Mouse (Mus musculus) gastrocnemius, adult 18-20 months (tissue): ENCODE results near the gene Fam213b. TPM values are rescaled to one million over a fixed set of nuclear protein-coding genes. Genes with fewer than 3 reads are reported as not detected.
A peak's percentile ranks its signal among the peaks of the same experiment; 100 is the strongest.

Source experiments
- DNase-seq: peaks from one replicate; pipeline ENCODE4 v3.0.0; 2021; ENCODE audit warnings: low spot score
- total RNA-seq, 2 experiments: library from RNA; stranded (reverse); gene quantifications; 2 replicates each; pipeline ENCODE4 v1.2.3; 2021

Gene Fam213b
- total RNA-seq, 2 experiments from 2014 or later, result 69.5 to 73.0 TPM

DNA sequence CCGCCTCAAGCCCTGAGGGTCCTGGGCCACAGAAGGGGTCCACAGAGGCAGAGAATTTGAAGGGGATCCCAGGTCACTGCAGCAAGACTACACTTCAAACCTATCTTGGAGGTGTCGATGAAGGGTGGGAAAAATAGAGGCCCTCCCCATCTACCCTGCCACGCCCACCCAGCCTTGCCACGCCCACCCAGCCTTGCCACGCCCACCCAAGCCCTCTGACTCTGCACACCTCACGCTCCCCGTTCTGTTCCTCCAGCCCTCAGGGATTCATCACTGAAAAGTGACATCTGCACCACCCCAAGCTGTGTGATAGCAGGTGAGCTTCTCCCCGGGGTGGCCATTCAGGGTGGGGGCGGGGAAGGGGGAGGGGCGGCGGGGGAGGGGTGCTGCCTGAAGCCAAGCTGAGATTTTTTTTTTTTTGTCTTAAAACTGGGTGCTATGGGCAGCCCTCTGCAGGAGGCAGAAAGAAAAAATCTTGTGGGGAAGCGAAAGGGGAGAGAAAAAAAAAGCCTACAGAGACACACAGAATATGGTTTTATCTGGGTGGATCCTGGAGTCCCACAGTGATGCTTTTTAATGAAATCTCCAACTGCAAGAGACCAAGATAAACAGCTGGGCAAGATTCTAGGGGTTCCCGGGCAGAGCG, 16.8 kb downstream of the Fam213b start:
- DNase-seq, result no peak

DNA sequence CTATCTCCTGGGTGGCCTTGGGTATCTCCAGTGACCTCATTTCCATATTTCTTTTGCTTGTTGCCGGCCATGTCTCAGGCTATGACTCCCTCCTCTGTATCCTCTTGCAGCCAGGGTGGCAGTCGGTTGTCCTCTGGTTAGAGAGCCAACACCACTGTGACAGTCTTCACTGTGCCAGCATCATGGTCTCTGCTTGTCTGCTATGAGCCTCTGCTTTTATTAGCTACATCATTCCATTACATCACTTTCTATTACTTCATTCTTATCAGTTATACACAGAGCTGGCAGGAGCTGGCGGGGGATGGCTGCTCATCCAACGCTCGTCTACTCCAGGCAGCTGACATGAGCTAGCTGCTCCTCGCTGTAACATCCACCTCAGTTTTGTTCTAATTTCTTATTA, 18.2 kb downstream of the Fam213b start:
- DNase-seq, result no peak

DNA sequence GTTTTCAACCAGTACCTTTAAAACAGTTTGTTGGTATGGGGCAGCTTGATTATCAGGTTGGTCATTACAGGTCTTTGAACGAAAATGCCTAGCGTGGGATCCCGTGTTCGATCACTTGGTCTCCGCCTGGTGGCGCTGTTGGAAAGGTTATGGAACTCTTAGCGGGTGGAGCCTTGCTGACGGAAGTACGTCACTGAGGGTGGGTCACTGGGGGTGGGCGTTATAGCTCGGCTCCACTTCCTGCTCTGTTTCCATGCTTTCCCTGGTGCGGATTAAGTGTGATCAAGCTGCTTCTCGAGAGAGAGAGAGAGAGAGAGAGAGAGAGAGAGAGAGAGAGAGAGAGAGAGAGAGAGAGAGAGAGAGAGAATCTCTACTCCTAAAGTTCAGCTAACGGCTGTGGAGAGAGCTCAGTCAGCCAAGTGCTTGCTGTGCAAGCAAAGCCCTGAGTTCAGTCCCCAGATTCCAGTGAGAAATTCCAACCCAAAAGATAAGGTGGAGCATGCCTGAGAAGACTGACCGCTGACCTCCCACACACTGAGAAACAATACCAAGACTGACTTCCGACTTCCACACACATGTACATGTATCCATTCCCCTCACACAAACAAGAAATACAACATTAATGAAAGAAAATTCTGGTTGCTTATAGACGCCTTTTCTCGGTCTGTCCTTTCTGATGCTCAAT, 20.9 kb downstream of the Fam213b start:
- DNase-seq, result peak; percentile 94

DNA sequence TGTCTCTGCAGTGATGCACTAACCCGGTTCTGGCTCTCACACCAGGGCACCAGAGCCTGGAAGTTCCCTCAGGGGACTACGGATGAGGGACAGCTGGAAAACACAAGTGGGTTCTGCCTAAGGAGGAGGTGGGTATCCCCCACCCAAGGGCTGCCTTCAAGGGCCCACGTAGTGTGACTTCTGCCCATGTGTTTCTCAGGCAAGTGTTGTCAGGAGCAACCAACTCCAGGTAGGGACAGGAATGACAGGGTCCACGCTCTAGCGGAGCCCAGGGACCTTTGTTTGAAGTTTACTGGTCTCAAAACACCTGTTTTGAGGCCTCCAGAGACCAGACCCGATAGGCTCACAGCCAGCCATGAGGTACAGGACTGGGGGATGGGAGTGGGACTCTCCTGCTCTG, 25.7 kb downstream of the Fam213b start:
- DNase-seq, result no peak

DNA sequence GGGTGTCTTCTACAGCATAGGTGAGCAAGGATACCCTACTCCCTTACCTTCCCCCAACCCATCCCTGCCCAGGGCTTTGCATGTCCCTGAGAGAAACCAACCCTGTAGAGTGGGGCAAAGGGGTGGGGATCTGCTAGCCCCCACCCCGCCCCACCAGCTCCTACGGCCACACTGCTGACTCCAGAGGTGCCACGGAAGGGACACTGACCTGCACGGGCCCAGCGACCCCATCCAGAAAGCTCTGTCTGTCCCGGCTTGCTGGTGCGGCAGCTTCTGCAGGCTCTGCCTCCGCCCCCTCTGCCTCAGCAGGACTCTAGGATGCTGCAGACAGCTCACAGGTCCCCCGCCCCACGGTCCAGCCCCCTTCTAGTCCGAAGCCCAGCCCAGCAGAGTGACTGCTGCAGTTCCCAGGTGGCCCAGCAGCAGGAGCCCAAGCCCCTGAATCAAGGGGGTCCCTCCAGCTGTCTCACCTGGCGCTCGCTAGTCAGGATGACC, 27.1 kb downstream of the Fam213b start:
- DNase-seq, result no peak

DNA sequence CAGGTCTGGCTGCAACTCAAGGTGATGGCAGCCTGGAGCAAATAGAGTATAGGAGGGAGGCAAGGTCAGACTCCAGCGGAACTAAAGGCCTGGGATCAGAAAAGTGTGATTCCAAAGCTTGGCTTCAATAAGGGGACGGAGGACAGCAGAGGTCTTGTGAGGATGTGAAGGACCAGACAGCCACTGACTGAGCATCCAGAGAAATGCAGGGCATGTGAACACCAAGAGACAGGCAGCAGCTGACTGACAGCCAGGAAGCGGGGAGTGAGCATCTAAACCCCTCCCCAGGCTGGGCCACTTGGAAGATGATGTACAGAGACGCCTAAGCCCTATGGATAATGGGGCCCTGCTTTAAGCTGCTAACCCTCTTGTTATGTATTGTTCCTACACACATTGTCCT, 28.2 kb downstream of the Fam213b start:
- DNase-seq, result no peak

DNA sequence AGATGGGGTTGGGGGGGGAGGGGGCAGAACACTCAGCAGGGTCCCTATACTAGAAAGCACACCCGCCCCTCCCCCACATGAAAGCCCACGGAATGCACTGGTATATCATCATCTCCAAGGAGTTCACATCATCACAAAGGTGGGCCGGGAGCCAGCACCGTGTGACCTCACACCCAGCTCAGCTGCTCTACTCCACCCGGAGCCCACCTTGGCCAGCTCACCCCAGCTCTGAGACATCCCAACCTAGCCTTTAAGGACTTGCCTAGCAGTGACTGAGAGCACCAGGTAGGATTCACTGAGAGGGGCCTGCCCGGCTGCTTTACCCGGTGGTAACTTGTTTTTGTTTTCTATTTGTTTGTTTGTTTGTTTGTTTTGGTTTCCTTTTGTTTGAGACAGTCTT, 29.5 kb downstream of the Fam213b start, which contains the start of gene Mmel1:
Mmel1 (plus strand) TSS at position 146 of the 400 bp plus-strand sequence.
- no peak for DNase-seq

DNA sequence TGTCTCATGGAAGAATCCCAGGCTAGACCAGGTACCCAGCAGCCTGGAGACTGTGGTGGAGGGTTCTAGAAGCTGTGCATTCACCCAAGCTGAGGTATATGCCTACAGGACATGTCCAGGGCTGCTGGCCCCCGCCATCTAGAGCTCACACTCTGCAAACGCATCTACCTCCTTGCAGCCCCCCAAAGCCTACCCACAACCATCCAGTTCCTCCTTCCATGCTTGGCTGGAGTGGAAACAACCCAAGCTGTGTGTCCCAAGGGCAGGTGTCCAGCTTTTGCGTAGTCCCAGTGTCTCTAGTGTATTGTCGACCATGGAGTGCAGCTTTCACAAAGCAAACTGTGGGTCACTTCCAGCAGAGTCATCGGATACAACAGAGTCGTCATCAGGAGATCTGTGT, 31.7 kb downstream of the Fam213b start:
- DNase-seq, result no peak

DNA sequence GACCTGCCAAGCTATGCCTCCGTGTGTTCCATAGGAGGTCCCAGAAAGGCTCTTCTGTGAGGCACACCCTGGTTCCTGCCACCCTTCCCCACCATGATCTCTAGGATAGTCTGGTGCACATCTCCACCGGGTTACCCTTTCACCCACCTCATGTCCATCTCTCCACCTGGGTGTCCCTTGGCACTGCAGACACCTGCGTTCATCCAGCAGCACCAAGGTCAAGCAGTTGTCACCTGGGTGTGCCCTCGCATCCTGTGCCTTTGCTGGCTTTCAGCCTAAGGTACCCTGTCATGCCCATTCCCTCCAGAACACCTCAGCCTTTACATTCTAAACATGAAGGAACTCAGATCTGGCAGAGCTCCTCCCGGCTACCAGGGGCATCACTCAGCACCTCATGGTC, 32.5 kb downstream of the Fam213b start:
- no peak for DNase-seq

DNA sequence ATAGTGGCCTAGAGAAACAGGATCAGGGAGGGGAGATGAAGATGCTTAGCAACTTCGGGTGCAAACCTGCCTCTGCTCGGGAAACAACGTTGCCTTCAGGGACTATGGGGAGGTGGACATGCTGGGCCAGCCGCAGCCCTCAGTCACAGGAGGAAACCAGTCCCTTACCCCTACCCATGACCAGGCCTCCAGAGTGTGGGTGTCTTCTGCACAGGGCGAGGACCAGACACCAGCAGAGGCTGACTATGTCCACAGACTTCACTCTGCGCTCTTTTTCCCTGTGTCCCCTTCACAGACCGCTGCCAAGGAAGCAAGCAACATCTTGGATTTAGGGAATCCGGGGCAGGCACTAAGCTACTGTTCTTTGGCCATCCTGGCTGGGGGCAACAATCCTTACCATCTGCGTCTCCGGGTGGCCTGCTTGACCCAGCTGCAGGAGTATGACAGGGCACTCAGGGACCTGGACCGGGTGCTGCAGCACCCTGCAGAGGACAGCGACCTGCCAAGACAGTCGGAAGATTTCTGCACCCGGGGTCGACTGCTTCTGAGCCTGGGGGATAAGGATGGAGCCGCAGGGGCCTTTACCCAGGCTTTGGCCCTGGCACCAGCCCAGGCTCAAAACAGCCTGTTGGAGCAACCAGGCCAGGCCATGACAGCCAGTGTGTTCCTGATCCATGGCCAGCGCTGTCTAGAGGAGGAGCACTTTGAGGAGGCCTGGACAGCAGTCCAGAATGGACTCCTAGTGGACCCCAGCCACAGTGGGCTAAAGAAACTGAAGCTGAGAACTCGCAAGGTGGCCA, 33.8 kb downstream of the Fam213b start:
- DNase-seq, result no peak

DNA sequence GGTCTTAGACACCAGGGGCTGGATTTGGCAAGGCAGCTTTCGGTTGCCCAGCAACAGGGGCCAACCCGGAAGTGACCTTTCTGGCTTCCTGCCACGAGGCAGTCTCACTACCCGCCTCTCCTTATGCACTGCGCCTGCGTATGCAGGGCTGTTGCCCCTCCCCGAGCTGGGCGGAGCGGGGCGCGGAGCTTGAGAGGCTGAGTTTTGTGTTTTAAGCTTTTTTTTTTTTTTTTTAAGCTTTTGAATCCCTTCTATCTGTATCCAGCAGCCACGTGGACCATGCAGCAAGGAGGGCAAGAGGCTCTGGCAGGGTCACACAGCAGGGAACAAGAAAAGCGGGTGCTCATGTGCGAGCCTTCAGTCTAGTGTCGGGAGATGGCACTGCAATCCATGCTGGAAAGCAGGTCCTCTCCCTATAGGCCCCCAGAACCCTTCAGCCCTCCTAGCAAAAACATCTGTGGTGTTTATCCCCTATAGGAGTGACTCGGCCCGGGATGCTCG, 34.6 kb downstream of the Fam213b start:
- peak; percentile 90 for DNase-seq

DNA sequence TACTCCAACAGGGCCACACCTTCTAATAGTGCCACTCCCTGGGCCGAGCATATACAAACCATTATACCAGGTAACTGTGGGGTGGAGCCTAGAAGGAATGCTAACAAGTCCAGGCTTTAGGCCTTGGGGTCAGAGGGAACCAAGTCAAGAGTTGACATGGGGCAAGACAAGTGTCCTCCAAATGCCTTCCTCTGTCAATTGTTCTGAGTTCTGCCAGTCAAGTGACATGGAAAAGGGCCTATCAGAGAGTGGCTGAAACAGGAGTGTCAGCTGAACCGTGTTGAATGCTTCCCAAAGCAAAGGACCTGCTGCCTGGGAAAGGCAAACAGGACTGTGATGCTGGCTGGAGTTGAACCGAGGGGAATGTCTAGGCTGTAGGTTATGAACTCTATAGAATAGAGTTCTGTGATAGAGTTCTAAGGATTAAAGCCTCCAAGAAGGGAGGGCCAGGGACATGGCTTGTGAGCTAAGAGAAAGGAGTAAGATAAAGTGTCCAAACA, 35.4 kb downstream of the Fam213b start:
- no peak for DNase-seq

DNA sequence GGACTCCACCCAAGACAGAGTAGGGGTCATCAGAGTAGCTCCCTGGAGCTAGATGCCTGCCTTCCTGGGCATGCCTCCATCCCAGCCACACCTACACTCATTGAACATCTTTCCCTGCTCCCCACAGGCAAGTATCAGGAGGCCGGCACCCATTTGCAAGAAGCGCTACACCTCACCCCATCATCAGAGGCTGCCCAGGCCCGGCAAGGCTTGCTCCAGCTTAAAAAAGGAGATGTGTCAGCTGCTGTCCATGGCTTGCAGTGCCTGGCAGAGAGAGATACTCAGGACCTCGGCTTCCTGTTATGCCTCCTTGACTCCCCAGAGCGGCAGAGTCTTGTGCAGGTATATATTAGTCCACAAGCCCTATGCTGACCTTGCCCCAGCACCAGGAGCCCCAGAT, 37.0 kb downstream of the Fam213b start:
- no peak for DNase-seq

DNA sequence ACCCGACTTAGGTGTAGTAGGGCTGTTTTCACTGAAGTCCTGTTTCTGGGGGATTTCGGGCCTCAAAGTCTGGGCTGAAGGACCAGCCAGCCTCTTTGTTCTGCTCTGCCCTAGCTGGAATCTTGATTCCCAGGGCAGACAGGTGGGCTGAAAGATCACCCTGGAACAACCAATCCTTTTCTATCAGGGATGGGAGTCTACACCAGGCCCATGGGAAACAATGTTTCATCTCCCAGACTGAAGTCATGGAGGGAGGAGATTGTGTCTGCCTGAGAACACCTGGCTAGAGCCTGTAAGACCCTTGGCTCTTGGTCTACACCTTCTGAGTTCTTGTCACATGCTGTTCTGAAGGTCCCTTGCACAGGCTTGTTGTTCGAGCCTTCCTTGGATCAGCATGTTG, 40.3 kb downstream of the Fam213b start:
- no peak for DNase-seq

DNA sequence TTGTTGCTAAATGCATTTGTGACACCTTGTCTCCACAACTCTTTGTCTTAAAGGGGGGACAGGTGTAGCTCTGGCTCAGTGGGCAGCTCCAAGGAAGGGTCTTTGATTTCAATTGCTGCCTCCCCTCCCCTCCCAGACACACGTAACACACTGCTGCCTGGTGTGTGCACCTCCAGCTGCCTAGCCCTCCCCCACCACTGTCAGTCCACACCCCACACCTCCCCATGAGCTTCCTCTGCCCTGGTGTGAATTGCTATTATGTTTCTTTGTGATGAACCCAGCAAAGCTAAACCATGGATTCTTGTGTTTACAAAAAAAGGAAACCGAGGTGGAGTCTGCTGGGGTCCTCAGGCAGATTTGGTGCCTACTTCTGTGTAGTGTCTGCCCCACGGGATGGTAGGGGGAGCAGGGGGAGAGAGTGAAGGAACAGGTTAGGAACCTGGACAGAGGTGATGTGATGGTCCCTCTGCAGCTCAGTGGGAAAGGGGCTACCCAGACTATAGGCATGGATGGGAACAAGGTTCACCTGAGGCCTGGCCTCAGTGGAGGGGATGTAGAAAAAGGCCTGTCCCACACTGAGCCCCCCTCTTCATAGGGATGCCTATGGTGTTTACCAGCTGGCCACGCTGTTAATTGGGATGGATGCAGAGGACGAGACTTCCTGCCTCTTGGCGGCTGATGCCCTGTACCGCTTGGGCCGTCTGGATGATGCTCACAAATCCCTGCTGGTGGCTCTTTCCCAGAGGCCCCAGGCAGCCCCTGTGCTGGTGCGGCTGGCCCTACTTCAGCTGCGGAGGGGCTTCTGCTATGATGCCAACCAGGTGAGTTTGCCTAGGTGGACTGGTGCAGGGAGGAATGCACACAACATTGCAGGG, 41.3 kb downstream of the Fam213b start:
- DNase-seq, result no peak

DNA sequence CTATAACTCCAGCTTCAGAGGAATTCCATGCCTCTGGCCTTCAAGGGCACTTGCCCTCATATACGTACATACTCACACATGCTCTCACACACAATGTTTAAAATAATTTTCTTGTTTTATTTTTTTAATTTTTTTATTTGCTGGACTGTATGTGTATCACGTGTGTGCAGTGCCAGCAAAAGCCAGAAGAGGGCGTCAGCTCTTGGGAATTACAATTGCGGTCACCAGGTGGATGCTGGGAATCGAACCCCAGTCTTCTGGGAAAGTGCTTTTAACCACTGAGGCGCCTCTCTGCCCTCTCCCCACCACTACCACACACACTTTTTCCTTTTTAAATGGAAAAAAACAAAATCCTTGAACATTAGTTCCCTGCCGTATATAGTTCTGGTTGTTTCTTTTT, 42.1 kb downstream of the Fam213b start:
- no peak for DNase-seq

DNA sequence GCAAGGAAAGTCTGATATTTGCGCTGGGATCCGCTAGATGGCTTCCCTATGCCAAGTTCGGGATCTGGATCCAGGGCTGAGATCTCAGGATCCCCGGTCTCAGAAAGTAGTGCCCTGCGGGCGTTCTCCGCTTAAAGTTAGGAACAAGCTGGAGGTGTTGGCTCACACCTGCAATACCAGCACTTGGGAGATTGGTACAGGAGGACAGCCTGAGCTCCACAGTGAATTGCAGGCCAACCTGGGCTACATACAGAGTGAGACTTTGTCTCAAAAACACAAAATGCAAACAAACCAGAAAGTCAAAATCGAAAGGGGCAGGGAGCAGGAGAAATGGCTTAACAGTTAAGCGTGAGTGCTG, 42.5 kb downstream of the Fam213b start:
- DNase-seq, result no peak

DNA sequence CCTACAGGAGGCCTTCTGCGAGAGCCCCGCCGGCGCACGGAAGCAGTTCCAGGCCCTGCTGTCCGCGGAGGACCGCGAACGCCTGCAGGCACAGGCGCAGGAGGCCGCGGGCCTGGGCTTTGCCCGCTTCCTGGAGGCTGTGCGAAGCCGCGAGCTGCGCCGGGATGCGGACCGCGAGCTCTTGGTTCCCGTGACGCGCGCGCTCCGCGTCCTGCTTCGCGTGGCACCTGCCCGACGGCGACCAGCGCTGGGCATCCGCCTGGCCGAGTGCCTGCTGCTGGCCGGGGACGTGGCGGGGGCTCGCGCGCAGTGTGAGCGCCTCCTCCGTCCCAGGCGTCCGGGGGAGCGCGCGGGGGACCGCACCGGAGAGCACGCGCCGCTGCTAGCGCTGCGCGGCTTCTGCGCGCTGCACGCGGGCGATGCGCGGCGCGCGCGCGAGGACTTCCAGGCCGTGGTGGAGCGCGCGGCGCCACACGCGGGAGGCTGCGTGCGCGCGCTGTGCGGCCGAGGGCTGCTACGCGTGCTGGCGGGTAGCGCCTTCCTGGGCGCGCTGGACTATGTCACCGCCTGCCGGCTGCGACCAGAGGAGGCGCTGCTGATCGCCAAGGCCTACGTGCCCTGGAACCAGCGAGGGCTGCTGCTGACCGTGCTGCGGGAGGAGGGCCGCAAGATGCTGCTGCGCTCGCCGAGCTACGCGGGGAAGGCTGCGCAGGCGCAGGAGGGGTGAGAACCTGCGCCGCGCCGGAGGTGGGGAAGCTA, 43.0 kb downstream of the Fam213b start:
- peak; percentile 65 for DNase-seq

DNA sequence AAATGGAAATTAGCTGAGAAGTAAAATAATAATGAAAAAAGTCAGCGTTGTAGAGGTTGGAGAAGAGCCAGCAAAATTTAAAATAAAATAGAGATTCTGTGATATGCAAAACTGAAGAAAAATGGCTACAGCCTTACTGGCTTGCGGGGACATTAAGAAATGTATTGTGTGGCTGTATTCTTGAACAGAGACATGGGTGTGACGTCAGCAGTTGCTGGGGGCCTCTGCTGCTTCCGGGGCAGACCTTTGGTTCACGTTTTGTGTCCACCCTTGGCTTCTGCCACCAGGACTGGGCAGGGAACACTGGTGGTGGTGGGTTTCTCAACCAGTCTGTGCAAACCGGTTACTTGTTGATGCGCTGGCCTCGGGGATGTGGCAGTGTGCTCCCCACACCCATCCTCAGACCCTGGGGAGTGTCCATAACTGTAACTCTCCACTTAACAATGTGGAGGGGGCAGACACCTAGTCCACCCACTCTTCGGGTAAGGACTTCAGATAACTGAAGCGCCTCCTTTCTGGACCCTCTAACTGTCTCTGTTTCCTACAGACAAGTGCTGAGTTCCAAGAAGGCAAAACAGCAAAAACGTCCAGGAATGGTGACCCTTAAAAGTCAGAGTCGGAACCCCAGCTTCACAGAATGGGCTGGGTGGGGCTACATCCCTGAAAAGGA, 44.1 kb downstream of the Fam213b start:
- DNase-seq, result no peak

DNA sequence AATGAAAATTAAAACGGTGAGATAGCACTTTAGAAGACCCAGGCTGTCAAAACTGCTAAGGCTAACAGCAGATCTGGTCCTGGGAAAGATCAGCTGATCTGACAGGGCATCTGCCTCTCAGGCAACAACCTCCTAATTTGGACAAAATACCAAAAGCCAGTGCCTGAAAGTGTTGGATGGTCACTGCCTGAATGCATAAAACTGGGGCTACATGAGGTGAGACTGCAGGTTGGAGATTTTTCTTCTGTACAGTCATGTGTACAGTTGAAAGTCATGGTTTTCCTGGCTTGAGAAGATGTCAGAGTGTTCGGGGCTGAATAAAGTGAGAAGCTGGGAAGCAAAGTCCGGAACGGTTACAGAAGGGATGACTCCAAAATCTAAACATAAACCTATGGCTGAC, 45.1 kb downstream of the Fam213b start:
- DNase-seq, result no peak
